Mouse (Mus musculus) embryonic facial prominence, embryonic 10.5 days (tissue): ENCODE data around the gene Plcd1. TPM values are rescaled to one million over a fixed set of nuclear protein-coding genes. Genes with fewer than 3 reads are reported as not detected.

Experiments
- DNase-seq: peaks from one replicate; pipeline ENCODE4 v3.0.0-alpha.2; 2017; ENCODE audit warnings: low spot score
- H3K27ac ChIP-seq: fragments of 300-500 bp; sonication (generic); replicated peaks from 2 replicates; pipeline ENCODE4 v1.5.1; 2016; ENCODE audit warnings: mild to moderate bottlenecking
- H3K27me3 ChIP-seq: fragments of 300-500 bp; sonication (generic); replicated peaks from 2 replicates; pipeline ENCODE4 v1.6.1; 2016; ENCODE audit warnings: low read depth, mild to moderate bottlenecking; ENCODE audit not compliant: poor library complexity, severe bottlenecking
- H3K36me3 ChIP-seq: fragments of 300-500 bp; sonication (generic); replicated peaks from 2 replicates; pipeline ENCODE4 v1.6.1; 2016; ENCODE audit warnings: mild to moderate bottlenecking, moderate library complexity
- H3K4me1 ChIP-seq: fragments of 300-500 bp; sonication (generic); 2 replicates; pipeline ENCODE4 v1.6.1; 2016
- H3K4me3 ChIP-seq: fragments of 300-500 bp; sonication (generic); 2 replicates; pipeline ENCODE4 v1.5.1; 2016; ENCODE audit warnings: mild to moderate bottlenecking, moderate library complexity
- H3K9me3 ChIP-seq: fragments of 300-500 bp; sonication (generic); 2 replicates; pipeline ENCODE4 v1.6.1; 2016; ENCODE audit warnings: mild to moderate bottlenecking
- WGBS: fragments of 180-500 bp; shearing (Covaris S2); methylation state at CpG from one replicate; pipeline ENCODE4 v1.1.7; 2016; 5-methylcytosine and 5-hydroxymethylcytosine counted together
- polyA plus RNA-seq: library from polyadenylated mRNA; unstranded; fragments of >200 nt; fragmentation: Nextera tagmentation; extraction: Ambion mirVana; gene quantifications from 2 replicates; pipeline ENCODE4 v1.2.1, GENCODE M21; 2016

Plcd1 gene
- polyA plus RNA-seq, 1 experiment from 2014 or later = 21.2 TPM

- Histone ChIP-seq H3K36me3 (peaks cover 10% of the 10 kb centered on the region), H3K4me1 (peaks cover 71% of the 10 kb centered on the region), H3K27ac (no peak overlapping the region; the same call in 1 of the 2 replicates), H3K9me3 (no peaks in the 10 kb centered on the region), H3K27me3 (peaks cover 12% of the 10 kb centered on the region), H3K4me3 (no peak overlapping the region)
- 44% methylated on average over 1 of the region's 1 CpGs for WGBS
- no peak for DNase-seq
These were observed 6.9 kb downstream of the Plcd1 start for GRCm38 (mm10) chr9:119086451-119086850.

DNA sequence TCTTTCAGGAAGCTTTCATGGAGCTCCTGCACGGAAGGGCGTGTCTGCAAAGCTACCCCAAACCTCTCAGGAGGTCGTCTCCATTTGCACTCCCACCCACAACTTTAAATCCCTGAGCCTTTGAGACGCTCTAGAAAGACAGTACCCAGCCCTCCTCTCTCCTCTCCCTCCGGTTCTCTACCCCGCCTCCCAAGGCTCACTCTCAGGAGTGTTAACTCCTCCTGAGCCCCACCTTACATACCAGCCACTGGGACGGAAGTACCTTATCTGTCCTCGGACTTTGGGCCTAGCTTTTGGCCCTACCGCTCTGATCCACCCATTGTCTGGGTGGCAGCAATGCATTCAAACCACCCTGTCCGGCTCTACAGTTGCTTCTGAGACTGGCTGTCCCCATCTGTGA lies 9.3 kb downstream of the Plcd1 start:
- no peaks in the 10 kb centered on the region for H3K27me3 ChIP-seq
- DNase-seq = no peak
- H3K4me3 ChIP-seq = no peak overlapping the region
- H3K27ac ChIP-seq = no peak overlapping the region
- H3K4me1 ChIP-seq = peaks cover 76% of the 10 kb centered on the region
- H3K9me3 ChIP-seq = no peaks in the 10 kb centered on the region
- 83% methylated on average over 10 of the region's 10 CpGs for WGBS
- peaks cover 25% of the 10 kb centered on the region for H3K36me3 ChIP-seq

DNA sequence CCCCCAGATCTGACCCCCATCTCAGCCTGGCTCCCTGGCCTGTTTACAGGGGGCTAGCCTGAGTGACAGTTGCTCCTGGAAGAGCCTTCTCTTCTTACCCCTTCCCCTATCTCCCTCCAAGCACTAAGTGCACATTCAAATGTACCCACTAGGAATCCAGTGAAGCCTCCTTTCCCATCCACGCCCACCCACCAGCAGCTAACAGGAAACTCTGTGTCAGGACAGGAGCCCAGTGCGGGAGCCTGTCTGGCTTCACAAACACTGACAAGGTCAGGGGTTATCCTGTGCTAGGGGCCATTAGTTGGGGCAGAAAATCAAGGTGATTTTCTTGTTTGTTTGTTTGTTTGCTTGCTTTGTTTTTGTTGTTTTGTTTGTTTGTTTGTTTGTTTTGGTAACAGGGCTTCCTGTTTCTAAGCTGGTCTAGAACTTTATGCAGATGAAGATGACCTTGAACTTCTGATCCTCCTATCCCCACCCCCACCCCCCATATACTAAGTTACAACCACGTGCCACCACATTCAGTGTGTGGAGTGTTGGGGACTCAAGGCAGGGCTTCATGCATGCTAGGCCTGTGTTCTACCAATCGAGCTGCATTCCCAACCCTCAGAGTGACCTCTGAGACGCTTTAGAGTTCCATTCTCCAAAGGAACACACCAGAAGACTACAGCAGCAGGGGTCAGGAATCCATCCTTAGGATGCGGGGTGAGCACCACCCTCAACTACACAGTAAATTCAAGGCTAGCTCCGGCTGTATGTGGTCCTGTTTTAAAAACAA lies 10.5 kb downstream of the Plcd1 start:
- Histone ChIP-seq H3K27ac (peak overlapping the region; percentile 81), H3K4me1 (peaks cover 65% of the 10 kb centered on the region), H3K4me3 (no peak overlapping the region), H3K27me3 (no peaks in the 10 kb centered on the region), H3K36me3 (peaks cover 36% of the 10 kb centered on the region), H3K9me3 (no peaks in the 10 kb centered on the region)
- 56% methylated on average over 7 of the region's 7 CpGs for WGBS
- peak; percentile 42 for DNase-seq

- Histone ChIP-seq H3K27ac (peak overlapping the region; percentile 81), H3K27me3 (no peaks in the 10 kb centered on the region), H3K4me3 (no peak overlapping the region), H3K9me3 (no peaks in the 10 kb centered on the region), H3K4me1 (peaks cover 56% of the 10 kb centered on the region), H3K36me3 (peaks cover 42% of the 10 kb centered on the region)
- DNase-seq = peak; percentile 67
- WGBS = 8% methylated on average over 8 of the region's 8 CpGs
These were observed 11.3 kb downstream of the Plcd1 start for GRCm38 (mm10) chr9:119082039-119082438.

DNA sequence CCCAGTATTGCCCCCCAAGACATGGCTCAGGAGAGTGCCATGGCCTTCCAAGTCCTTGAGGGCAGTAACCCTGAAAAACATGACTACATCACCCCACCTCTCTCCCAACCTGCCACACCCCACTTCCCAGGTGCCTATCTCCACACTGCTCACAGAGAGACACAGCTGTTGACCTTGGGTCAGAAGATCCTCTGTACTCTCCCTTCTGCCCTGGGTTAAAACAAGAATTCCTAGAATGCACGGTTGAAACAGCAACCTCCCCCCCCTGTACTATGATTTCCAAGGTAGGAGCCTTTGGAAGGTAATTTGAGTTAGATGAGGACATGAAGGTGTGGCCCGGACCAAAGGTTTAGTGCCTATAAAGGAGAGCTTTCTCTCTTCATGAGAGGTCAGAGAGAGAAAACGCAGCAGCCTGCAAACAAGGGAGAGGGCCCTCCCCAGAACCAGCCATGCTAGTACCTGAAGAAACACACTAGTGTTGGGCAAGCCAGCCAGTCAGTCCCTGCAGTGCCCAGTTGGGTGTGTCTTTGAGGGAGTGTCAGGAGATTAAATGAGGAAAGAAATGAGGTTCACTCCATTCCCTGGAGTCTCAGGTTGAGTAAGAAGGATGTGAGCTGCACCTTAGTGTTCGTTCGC lies 13.1 kb downstream of the Plcd1 start:
- H3K9me3 ChIP-seq = no peaks in the 10 kb centered on the region
- H3K27ac ChIP-seq = no peak overlapping the region
- WGBS = 81% methylated on average over 5 of the region's 5 CpGs
- DNase-seq = no peak
- H3K27me3 ChIP-seq = no peaks in the 10 kb centered on the region
- peaks cover 59% of the 10 kb centered on the region for H3K36me3 ChIP-seq
- H3K4me3 ChIP-seq = no peak overlapping the region
- peaks cover 41% of the 10 kb centered on the region for H3K4me1 ChIP-seq

DNA sequence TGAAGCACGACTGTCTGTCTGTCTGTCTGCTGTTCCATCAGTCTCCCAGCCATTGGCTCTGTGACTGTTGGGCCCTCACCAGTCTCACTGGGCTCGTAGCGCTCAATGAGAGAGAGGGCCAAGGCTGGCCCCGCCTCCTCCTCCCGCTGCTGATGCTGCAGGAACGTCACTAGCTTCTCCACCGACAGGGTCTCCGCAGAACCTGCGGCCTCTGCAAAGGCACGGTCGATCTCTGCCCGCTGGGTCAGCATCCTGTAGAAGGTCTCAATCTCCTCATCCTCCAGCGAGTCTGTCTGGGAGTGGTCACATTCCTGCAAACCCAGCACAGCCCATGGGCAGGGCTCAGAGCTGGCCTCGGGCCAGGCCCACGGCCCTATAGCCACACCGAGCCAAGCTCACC lies 17.6 kb downstream of the Plcd1 start:
- peaks cover 88% of the 10 kb centered on the region for H3K36me3 ChIP-seq
- no peak overlapping the region for H3K4me3 ChIP-seq
- peaks cover 14% of the 10 kb centered on the region for H3K4me1 ChIP-seq
- no peaks in the 10 kb centered on the region for H3K27me3 ChIP-seq
- no peaks in the 10 kb centered on the region for H3K9me3 ChIP-seq
- 76% methylated on average over 16 of the region's 16 CpGs for WGBS
- no peak overlapping the region for H3K27ac ChIP-seq
- no peak for DNase-seq

- Histone ChIP-seq H3K9me3 (no peaks in the 10 kb centered on the region), H3K27me3 (no peaks in the 10 kb centered on the region), H3K4me3 (no peak overlapping the region), H3K36me3 (peaks cover 70% of the 10 kb centered on the region), H3K27ac (no peak overlapping the region), H3K4me1 (peaks cover 13% of the 10 kb centered on the region)
- no peak for DNase-seq
- WGBS = 88% methylated on average over 15 of the region's 15 CpGs
These were observed 20.0 kb downstream of the Plcd1 start for GRCm38 (mm10) chr9:119073184-119073895.

DNA sequence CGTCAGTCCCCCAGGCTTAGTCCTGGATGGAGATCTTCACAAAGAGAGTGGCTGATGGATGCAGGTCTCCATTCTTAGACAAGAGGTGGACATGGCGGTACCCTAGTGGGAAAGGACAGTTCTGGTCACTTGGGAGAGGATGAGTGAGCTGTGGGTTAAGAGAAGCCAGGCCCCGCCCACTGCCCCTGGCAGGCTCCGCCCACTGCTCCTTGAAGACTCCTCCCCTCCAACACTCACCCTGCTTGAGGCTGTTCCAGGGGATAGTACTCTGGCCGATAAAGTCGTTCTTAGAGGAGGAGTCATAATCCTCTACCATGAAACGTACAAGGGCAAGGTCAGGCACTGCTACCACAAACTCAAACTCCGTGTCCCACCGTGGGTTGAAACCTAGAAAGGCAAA lies 21.5 kb downstream of the Plcd1 start:
- no peak overlapping the region for H3K27ac ChIP-seq
- H3K4me1 ChIP-seq = peaks cover 25% of the 10 kb centered on the region
- no peak for DNase-seq
- H3K36me3 ChIP-seq = peaks cover 57% of the 10 kb centered on the region
- no peaks in the 10 kb centered on the region for H3K9me3 ChIP-seq
- H3K27me3 ChIP-seq = no peaks in the 10 kb centered on the region
- no peak overlapping the region for H3K4me3 ChIP-seq
- WGBS = 82% methylated on average over 9 of the region's 9 CpGs

GRCm38 (mm10) chr9:119070173-119070825 lies 23.0 kb downstream of the Plcd1 start:
- peaks cover 43% of the 10 kb centered on the region for H3K36me3 ChIP-seq
- DNase-seq = no peak
- WGBS = 87% methylated on average over 13 of the region's 13 CpGs
- H3K27ac ChIP-seq = no peak overlapping the region
- H3K27me3 ChIP-seq = 0 out of 2 replicates have a peak, but pooled peaks cover 5% of the 10 kb centered on the region
- no peak overlapping the region for H3K4me3 ChIP-seq
- H3K9me3 ChIP-seq = no peaks in the 10 kb centered on the region
- peaks cover 25% of the 10 kb centered on the region for H3K4me1 ChIP-seq

- Histone ChIP-seq H3K4me1 (peaks cover 35% of the 10 kb centered on the region), H3K4me3 (no peak overlapping the region), H3K36me3 (peaks cover 23% of the 10 kb centered on the region), H3K27me3 (0 out of 2 replicates have a peak, but pooled peaks cover 5% of the 10 kb centered on the region), H3K27ac (no peak overlapping the region), H3K9me3 (no peaks in the 10 kb centered on the region)
- WGBS = 87% methylated on average over 11 of the region's 11 CpGs
- DNase-seq = no peak
These were observed 25.0 kb downstream of the Plcd1 start for GRCm38 (mm10) chr9:119068266-119068665.

GRCm38 (mm10) chr9:119067601-119068000 lies 25.7 kb downstream of the Plcd1 start:
- Histone ChIP-seq H3K4me1 (peaks cover 42% of the 10 kb centered on the region), H3K4me3 (no peak overlapping the region), H3K27me3 (0 out of 2 replicates have a peak, but pooled peaks cover 10% of the 10 kb centered on the region), H3K27ac (no peak overlapping the region), H3K9me3 (no peaks in the 10 kb centered on the region), H3K36me3 (peaks cover 16% of the 10 kb centered on the region)
- peak; percentile 83 for DNase-seq
- WGBS = 5% methylated on average over 6 of the region's 6 CpGs

- 69% methylated on average over 4 of the region's 4 CpGs for WGBS
- Histone ChIP-seq H3K4me3 (no peak overlapping the region), H3K27ac (peak overlapping the region; percentile 40), H3K36me3 (no peaks in the 10 kb centered on the region), H3K27me3 (peaks cover 15% of the 10 kb centered on the region; the same call in 1 of the 2 replicates), H3K4me1 (peaks cover 44% of the 10 kb centered on the region), H3K9me3 (no peaks in the 10 kb centered on the region)
- DNase-seq = no peak
These were observed 29.0 kb downstream of the Plcd1 start for GRCm38 (mm10) chr9:119064296-119064695.
